Mouse (Mus musculus) intestine, postnatal 0 days (tissue): ENCODE measurements around the gene Slc16a8. TPM values are rescaled to one million over a fixed set of nuclear protein-coding genes. Genes with fewer than 3 reads are reported as not detected.

Experiments used
- ATAC-seq: fragments of 200-750 bp; cut with Nextera tagmentation; 2 replicates; pipeline ENCODE4 v1.8.0; 2017; ENCODE audit warnings: mild to moderate bottlenecking, moderate TSS enrichment, moderate library complexity
- H3K27ac ChIP-seq: fragments of 300-500 bp; sonication (generic); 2 replicates; pipeline ENCODE4 v1.5.1; 2014; ENCODE audit warnings: mild to moderate bottlenecking, low read depth, low read length, moderate library complexity
- H3K27me3 ChIP-seq: fragments of 300-500 bp; sonication (generic); replicated peaks from 2 replicates; pipeline ENCODE4 v1.6.1; 2014; ENCODE audit warnings: low read length, mixed read lengths; ENCODE audit not compliant: control insufficient read depth, insufficient read depth
- H3K36me3 ChIP-seq: fragments of 300-500 bp; sonication (generic); 2 replicates; pipeline ENCODE4 v1.6.1; 2014; ENCODE audit warnings: mild to moderate bottlenecking, moderate library complexity; ENCODE audit not compliant: control insufficient read depth, insufficient read depth
- H3K4me1 ChIP-seq: fragments of 300-500 bp; sonication (generic); replicated peaks from 2 replicates; pipeline ENCODE4 v1.6.1; 2014; ENCODE audit warnings: antibody characterized with exemption, low read length, mixed read lengths; ENCODE audit not compliant: control insufficient read depth, insufficient read depth
- H3K4me2 ChIP-seq: fragments of 300-500 bp; sonication (generic); replicated peaks from 2 replicates; pipeline ENCODE4 v1.6.1; 2014; ENCODE audit warnings: low read depth, mild to moderate bottlenecking, moderate library complexity
- H3K4me3 ChIP-seq: fragments of 300-500 bp; sonication (generic); 2 replicates; pipeline ENCODE4 v1.5.1; 2014; ENCODE audit warnings: low read depth, low read length
- H3K9ac ChIP-seq: fragments of 300-500 bp; sonication (generic); 2 replicates; pipeline ENCODE4 v1.6.1; 2014; ENCODE audit warnings: mild to moderate bottlenecking, low read depth, low read length
- H3K9me3 ChIP-seq: fragments of 300-500 bp; sonication (generic); 2 replicates; pipeline ENCODE4 v1.6.1; 2016; ENCODE audit warnings: mixed run types; ENCODE audit not compliant: control insufficient read depth
- CTCF ChIP-seq: sonication (generic); IDR thresholded peaks from 2 replicates; pipeline ENCODE4 v1.5.1; 2016; ENCODE audit warnings: low read depth, mild to moderate bottlenecking, control low read depth, antibody characterized with exemption, moderate library complexity
- WGBS: fragments of 180-500 bp; shearing (Covaris S2); extraction: QIAGEN DNeasy Blood & Tissue Kit; methylation state at CpG from one replicate; pipeline ENCODE4 v1.1.7; 2014; 5-methylcytosine and 5-hydroxymethylcytosine counted together
- polyA plus RNA-seq: library from polyadenylated mRNA; unstranded; fragments of >200 nt; fragmentation: Nextera tagmentation; extraction: Ambion mirVana; gene quantifications from 2 replicates; pipeline ENCODE4 v1.2.1, GENCODE M21; 2015

Slc16a8 gene
- polyA plus RNA-seq, 1 experiment from 2014 or later = not detected

GRCm38 (mm10) chr15:79251168-79251567 lies 3.4 kb downstream of the Slc16a8 start:
- no peak overlapping the region for H3K4me3 ChIP-seq
- H3K4me1 ChIP-seq = 0 out of 2 replicates have a peak, but pooled peaks cover 5% of the 10 kb centered on the region
- H3K27ac ChIP-seq = no peak overlapping the region
- ATAC-seq = 0 out of 2 replicates have a peak, but pooled peaks have one; percentile 1
- WGBS = 65% methylated on average over 7 of the region's 7 CpGs
- H3K27me3 ChIP-seq = peaks cover 10% of the 10 kb centered on the region
- no peaks in the 10 kb centered on the region for H3K9me3 ChIP-seq
- peaks cover 28% of the 10 kb centered on the region for H3K36me3 ChIP-seq
- H3K4me2 ChIP-seq = no peak overlapping the region
- no peak for TF ChIP-seq CTCF
- no peak overlapping the region for H3K9ac ChIP-seq

DNA sequence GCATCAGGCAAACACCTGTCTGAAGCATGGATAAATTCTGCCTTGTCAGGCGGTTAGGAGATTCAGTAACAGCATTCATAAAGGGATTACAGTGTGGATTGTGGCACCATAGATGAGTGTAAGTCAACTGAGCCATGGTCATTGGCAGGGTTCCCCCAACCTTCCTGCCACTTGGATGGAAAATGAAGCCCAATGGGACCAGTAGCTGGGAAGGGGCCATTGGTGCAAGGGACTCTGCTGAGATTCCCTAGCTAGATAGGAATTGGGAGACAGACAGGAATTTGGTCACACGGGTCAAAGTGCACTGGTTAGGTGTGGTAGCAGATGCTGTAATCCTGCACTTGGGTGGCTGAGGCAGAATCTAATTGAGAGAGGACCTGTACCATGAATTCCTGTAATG lies 4.3 kb downstream of the Slc16a8 start:
- H3K27ac ChIP-seq = no peak overlapping the region
- WGBS = 65% methylated on average over 2 of the region's 2 CpGs

DNA sequence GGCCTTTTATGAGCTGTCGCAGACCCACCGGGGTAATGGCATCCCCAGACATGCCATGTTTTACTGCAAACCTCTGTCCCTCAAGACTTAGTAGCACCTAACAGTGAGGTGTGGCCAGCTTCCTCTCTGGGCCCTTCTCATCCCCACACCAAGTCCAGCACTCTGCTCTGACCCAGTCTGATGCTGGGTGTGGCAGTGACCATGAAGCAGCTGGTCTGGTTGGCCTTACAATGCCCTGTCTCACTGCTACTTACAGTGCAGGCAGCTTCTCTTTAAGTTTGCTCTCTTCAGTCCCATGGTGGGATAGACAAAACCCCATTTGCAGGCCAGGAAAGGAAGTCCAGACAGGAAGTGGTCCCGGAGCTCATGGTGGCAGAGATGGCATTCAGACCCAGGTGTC lies 9.2 kb downstream of the Slc16a8 start:
- H3K4me1 ChIP-seq = no peaks in the 10 kb centered on the region
- TF ChIP-seq CTCF = no peak
- H3K9ac ChIP-seq = no peak overlapping the region
- no peak overlapping the region for H3K4me2 ChIP-seq
- peaks cover 62% of the 10 kb centered on the region for H3K36me3 ChIP-seq
- H3K9me3 ChIP-seq = no peaks in the 10 kb centered on the region
- WGBS = 89% methylated on average over 3 of the region's 3 CpGs
- no peak overlapping the region; the same call in 1 of the 2 replicates for H3K27ac ChIP-seq
- H3K4me3 ChIP-seq = no peak overlapping the region
- ATAC-seq = no peak
- H3K27me3 ChIP-seq = no peaks in the 10 kb centered on the region

More for the DNA sequence above, 4.3 kb downstream of the Slc16a8 start:
- TF ChIP-seq CTCF = no peak
- Histone ChIP-seq H3K4me1 (0 out of 2 replicates have a peak, but pooled peaks cover 5% of the 10 kb centered on the region), H3K27me3 (peaks cover 10% of the 10 kb centered on the region), H3K4me2 (no peak overlapping the region), H3K4me3 (no peak overlapping the region), H3K9me3 (no peaks in the 10 kb centered on the region), H3K9ac (no peak overlapping the region), H3K36me3 (peaks cover 37% of the 10 kb centered on the region)
- no peak for ATAC-seq

- no peak overlapping the region for H3K4me2 ChIP-seq
- H3K27me3 ChIP-seq = no peaks in the 10 kb centered on the region
- no peak overlapping the region for H3K9ac ChIP-seq
- H3K27ac ChIP-seq = no peak overlapping the region
- no peaks in the 10 kb centered on the region for H3K9me3 ChIP-seq
- ATAC-seq = no peak
- no peaks in the 10 kb centered on the region for H3K4me1 ChIP-seq
- H3K4me3 ChIP-seq = no peak overlapping the region
- no peak for TF ChIP-seq CTCF
- H3K36me3 ChIP-seq = peaks cover 69% of the 10 kb centered on the region
- WGBS = 73% methylated on average over 7 of the region's 7 CpGs
Measured at GRCm38 (mm10) chr15:79244071-79244893, 10.3 kb downstream of the Slc16a8 start.

DNA sequence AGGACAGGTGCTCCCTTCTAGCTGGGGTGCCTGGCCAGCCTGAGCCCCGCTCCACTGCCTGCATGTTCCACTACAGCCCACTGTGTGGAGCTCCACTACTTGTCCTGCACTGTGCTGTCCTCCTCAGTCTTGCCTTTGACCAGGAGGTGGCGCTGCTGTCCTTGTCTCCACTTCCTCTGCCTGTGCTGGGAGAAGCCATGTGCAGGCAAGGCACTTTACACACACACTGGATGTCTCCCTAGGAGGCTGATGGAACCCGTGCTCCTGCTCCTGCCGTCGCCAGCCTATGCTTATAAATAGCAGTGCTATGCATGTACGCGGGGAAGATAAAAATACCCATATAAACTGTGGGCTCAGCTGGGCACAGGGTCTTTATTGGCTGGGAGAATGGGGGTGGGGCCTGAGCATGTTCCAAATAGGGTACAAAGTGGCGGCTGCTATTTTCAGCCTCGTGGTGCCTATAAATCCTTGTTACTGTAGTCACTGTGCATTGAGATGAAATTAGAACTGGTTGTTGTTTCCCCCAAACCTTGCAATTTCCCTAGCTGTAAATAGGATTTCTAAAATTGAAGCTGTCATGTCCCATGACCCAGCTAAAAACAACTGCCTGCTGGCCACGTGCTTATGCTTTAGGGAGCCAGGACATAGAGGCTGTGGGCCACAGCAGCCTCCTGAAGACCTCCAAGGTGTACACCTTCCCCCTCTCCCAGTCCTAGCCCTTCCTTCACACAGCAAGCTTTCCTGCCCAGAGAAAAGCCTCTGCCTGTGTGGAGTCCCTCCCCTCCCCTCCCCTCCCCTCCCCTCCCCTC lies 11.1 kb downstream of the Slc16a8 start:
- no peaks in the 10 kb centered on the region for H3K9me3 ChIP-seq
- no peak overlapping the region for H3K4me3 ChIP-seq
- no peak overlapping the region for H3K9ac ChIP-seq
- 17% methylated on average over 10 of the region's 10 CpGs for WGBS
- H3K27me3 ChIP-seq = no peaks in the 10 kb centered on the region
- no peaks in the 10 kb centered on the region for H3K4me1 ChIP-seq
- no peak overlapping the region for H3K4me2 ChIP-seq
- H3K27ac ChIP-seq = no peak overlapping the region; the same call in 1 of the 2 replicates
- peak; percentile 90 for ATAC-seq
- peaks cover 68% of the 10 kb centered on the region for H3K36me3 ChIP-seq
- peak; percentile 100 for TF ChIP-seq CTCF

DNA sequence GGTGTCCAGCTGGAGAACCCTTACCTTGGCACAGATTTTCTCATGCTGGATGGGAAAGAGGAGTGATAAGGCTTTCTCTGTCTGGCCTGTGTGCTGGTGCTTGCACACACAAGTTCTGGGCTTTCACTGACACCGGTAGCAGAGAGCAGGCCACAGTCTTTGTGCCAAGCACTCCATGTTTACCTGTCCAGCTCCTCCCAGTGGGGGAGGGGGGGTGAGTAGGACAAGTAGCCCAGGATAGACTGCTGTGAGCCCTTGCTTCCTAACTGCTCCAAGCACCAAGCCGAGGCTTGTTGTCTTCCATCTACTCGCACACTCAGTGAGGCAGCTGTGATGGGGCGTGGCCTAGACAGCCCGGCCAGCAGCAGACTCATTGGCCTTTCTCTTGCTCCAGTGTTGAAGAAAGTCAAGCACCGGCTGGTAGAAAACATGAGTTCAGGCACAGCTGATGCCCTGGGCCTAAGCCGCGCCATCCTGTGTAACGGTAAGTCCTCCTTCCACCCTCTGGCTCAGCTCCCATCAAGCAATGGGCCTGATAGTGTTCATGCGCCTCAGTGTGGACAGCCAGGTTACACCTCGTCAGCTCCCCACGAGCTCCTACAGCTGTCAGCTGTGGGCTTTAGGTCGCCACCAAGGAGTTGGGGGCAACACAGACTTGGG lies 11.9 kb downstream of the Slc16a8 start:
- no peak overlapping the region for H3K9ac ChIP-seq
- no peak overlapping the region for H3K4me3 ChIP-seq
- no peak for TF ChIP-seq CTCF
- ATAC-seq = peak; percentile 28
- H3K4me1 ChIP-seq = no peaks in the 10 kb centered on the region
- H3K4me2 ChIP-seq = no peak overlapping the region
- H3K27ac ChIP-seq = no peak overlapping the region; the same call in 1 of the 2 replicates
- 71% methylated on average over 13 of the region's 13 CpGs for WGBS
- no peaks in the 10 kb centered on the region for H3K9me3 ChIP-seq
- no peaks in the 10 kb centered on the region for H3K27me3 ChIP-seq
- peaks cover 66% of the 10 kb centered on the region for H3K36me3 ChIP-seq
